Mouse (Mus musculus) ES-Bruce4 (cell line): ENCODE results near the gene Etv4.

Experiments
- CTCF ChIP-seq: IDR thresholded peaks from one replicate; pipeline ENCODE4 v1.8.1; 2011; ENCODE audit warnings: low read depth, low read length
- EP300 ChIP-seq: IDR thresholded peaks from 2 replicates; pipeline ENCODE4 v1.6.1; 2011; ENCODE audit warnings: low read depth, low read length; ENCODE audit not compliant: insufficient read depth

GRCm38 (mm10) chr11:101787432-101787831 is 2.3 kb upstream of the Etv4 start:
- TF ChIP-seq EP300 (peak; percentile 40; the same call in 1 of the 2 replicates), CTCF (no peak)
